Mouse (Mus musculus): ENCODE measurements around the gene Ube2g1. TPM values are rescaled to one million over a fixed set of nuclear protein-coding genes. Genes with fewer than 3 reads are reported as not detected.
A peak's percentile ranks its signal among the peaks of the same experiment; 100 is the strongest.
"Not testable (repeated sequence)": the region's sequence is repeated elsewhere in the genome, so short reads cannot be mapped to it uniquely, and the experiment has no call there.

Ube2g1 gene
- polyA plus RNA-seq, 1 experiment: 13.3 TPM

DNA sequence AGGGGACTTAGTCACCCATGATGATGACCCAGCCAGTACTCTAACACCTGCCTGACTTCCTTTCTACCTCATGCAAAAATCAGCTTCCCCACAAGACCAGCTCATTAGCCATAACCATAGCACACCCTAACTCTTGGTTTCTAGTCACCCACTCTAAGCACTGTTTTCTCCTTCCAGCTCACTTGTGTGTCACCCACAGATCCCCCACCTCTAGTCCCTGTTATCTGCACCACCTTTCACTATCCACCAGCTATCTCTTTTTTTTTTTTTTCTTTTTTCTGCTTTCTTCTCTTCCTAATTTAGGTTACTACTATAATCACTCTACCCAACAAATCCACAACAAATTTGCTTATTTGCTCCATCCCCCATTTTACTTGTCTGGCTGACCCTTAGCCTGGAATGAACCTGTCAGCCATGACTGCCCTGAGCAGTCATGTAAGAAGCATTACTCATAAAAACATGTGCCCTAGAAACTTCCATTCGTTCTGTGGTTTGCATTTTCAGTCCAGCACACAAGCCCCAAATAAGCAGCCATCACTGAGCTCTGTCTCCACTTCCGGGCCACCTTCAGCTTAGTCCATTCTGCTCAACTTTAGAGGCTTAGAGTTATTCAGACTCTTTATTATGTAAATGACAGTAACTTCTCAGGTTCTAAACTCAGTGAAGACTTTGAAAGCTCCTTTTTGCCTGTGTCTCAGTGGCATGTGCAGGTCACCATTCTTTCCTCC, 11.9 kb upstream of the Ube2g1 start:
- no peak for TF ChIP-seq POLR2A (IDR thresholded peaks at IDR 0.05; ENCODE audit: control insufficient read depth, extremely low read depth, insufficient read depth, low read length, poor library complexity)
- TF ChIP-seq CTCF (IDR thresholded peaks at IDR 0.05; ENCODE audit: borderline replicate concordance, control insufficient read depth, extremely low read depth, insufficient read depth, low read length, poor library complexity): no peak
- no peaks in the 10 kb centered on the region for H3K27me3 ChIP-seq (ENCODE audit: control insufficient read depth, insufficient read depth, low read length)
- WGBS: 79% methylated on average over 2 of the region's 2 CpGs
- H3K36me3 ChIP-seq (ENCODE audit: control insufficient read depth, insufficient read depth, low read length): no peaks in the 10 kb centered on the region
- H3K4me1 ChIP-seq (replicated peaks; ENCODE audit: control insufficient read depth, insufficient read depth, low read length): no peaks in the 10 kb centered on the region
- no peak for DNase-seq
- no peak overlapping the region for H3K4me3 ChIP-seq (ENCODE audit: control insufficient read depth, insufficient read depth, low read length)
- no peak overlapping the region for H3K27ac ChIP-seq (ENCODE audit: control insufficient read depth, insufficient read depth, low read length)

DNA sequence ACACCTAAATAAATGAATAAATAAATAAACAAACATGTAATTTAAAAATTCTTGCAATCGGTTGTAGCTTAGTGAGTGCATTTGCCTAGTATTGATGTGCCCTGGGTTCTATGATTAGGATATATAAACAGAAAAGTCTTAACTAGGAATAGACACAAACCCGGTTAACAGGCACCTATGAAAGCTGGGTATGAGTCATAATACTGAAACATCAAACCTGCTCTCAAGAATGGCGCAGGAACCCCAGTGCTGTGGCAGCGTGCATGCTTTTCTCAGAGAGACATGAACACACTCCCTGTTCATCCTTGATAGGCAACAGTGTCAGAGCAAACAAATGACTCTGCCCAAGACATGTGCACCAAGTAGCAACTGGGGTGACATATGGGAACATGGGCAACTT, 9.3 kb upstream of the Ube2g1 start:
- no peak for DNase-seq
- 95% methylated on average over 4 of the region's 4 CpGs for WGBS

DNA sequence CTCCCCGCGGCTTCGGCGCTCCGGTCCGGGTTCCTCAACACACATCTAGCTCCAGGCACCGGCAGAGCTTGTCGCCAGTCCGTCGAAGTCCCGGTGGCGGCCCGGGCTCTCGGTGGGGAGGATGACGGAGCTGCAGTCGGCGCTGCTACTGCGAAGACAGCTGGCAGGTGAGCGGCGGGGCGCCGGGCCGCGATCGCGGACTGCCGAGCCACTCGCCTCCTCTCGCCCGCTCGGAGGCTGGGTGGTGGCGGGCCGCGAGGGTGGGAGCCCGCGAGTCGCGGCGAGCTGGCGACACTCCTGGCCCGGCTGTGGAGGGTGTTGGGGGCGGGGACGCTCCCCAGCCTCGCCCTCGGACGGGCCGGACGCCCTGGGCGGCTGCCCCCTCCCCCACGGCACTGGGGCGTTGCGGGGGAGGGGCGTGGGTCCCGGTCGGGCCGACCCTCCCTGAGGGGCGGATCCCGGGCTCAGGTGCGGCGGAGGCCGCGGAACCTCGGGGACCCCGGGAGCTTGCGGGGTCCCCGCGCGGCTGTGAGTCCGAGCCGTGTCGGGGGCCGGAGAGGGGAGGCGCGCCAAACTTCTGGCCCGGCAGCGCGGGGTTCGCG, 487 bp downstream of the Ube2g1 start:
- peak; percentile 72 for DNase-seq
- WGBS: under 1% methylated on average over 75 of the region's 79 CpGs

More for the DNA sequence above, 9.3 kb upstream of the Ube2g1 start:
- Histone ChIP-seq H3K4me1 (replicated peaks; ENCODE audit: control insufficient read depth, insufficient read depth, low read length) (no peaks in the 10 kb centered on the region), H3K36me3 (ENCODE audit: control insufficient read depth, insufficient read depth, low read length) (no peaks in the 10 kb centered on the region), H3K27ac (ENCODE audit: control insufficient read depth, insufficient read depth, low read length) (no peak overlapping the region), H3K27me3 (ENCODE audit: control insufficient read depth, insufficient read depth, low read length) (no peaks in the 10 kb centered on the region), H3K4me3 (ENCODE audit: control insufficient read depth, insufficient read depth, low read length) (no peak overlapping the region)
- TF ChIP-seq POLR2A (IDR thresholded peaks at IDR 0.05; ENCODE audit: control insufficient read depth, extremely low read depth, insufficient read depth, low read length, poor library complexity) (no peak), CTCF (IDR thresholded peaks at IDR 0.05; ENCODE audit: borderline replicate concordance, control insufficient read depth, extremely low read depth, insufficient read depth, low read length, poor library complexity) (no peak)

DNA sequence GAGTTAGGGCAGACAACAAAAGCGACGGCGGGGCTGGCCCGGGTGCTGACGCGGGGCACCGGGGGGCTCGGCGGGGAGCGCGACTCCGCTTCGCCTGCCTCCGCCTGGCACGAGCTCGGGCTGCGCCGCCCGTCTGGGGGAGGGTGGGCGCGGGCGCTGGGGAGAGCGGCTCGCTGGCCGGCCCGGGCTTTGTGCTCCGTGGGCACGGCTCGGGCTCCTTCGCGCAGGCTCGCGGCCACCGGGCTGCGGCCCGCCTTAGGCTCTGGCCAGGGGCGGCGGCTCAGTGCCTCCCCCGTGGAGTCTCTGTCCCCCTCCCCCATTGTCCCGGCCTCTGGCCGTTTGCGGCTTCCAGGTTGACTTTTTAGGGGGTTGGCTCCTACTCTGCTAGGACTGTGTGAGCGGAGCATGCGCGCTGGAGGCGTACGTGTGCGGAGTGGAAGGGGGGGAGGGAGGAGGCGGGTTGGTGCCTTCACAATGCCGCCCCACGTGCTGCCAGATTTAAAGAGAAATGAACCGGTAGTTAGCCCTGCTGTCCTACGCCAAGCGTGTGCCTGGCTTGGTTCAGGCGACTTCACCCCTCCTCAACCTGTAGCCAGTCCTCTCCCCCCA, 1.1 kb downstream of the Ube2g1 start:
- 1% methylated on average over 55 of the region's 55 CpGs for WGBS
- H3K36me3 ChIP-seq (ENCODE audit: control insufficient read depth, insufficient read depth, low read length): no peaks in the 10 kb centered on the region
- no peaks in the 10 kb centered on the region for H3K27me3 ChIP-seq (ENCODE audit: control insufficient read depth, insufficient read depth, low read length)
- H3K27ac ChIP-seq (ENCODE audit: control insufficient read depth, insufficient read depth, low read length): peak overlapping the region; percentile 61
- TF ChIP-seq POLR2A (IDR thresholded peaks at IDR 0.05; ENCODE audit: control insufficient read depth, extremely low read depth, insufficient read depth, low read length, poor library complexity) (peak; percentile 69; the same call in 1 of the 2 replicates), CTCF (IDR thresholded peaks at IDR 0.05; ENCODE audit: borderline replicate concordance, control insufficient read depth, extremely low read depth, insufficient read depth, low read length, poor library complexity) (no peak)
- peak overlapping the region; percentile 82 for H3K4me3 ChIP-seq (ENCODE audit: control insufficient read depth, insufficient read depth, low read length)
- peak; percentile 89 for DNase-seq
- no peaks in the 10 kb centered on the region for H3K4me1 ChIP-seq (replicated peaks; ENCODE audit: control insufficient read depth, insufficient read depth, low read length)

More for the DNA sequence above, 487 bp downstream of the Ube2g1 start:
- no peaks in the 10 kb centered on the region for H3K4me1 ChIP-seq (replicated peaks; ENCODE audit: control insufficient read depth, insufficient read depth, low read length)
- H3K27ac ChIP-seq (ENCODE audit: control insufficient read depth, insufficient read depth, low read length): peak overlapping the region; percentile 61
- TF ChIP-seq POLR2A (IDR thresholded peaks at IDR 0.05; ENCODE audit: control insufficient read depth, extremely low read depth, insufficient read depth, low read length, poor library complexity) (no peak), CTCF (IDR thresholded peaks at IDR 0.05; ENCODE audit: borderline replicate concordance, control insufficient read depth, extremely low read depth, insufficient read depth, low read length, poor library complexity) (no peak)
- H3K4me3 ChIP-seq (ENCODE audit: control insufficient read depth, insufficient read depth, low read length): peak overlapping the region; percentile 82
- H3K27me3 ChIP-seq (ENCODE audit: control insufficient read depth, insufficient read depth, low read length): no peaks in the 10 kb centered on the region
- no peaks in the 10 kb centered on the region for H3K36me3 ChIP-seq (ENCODE audit: control insufficient read depth, insufficient read depth, low read length)

DNA sequence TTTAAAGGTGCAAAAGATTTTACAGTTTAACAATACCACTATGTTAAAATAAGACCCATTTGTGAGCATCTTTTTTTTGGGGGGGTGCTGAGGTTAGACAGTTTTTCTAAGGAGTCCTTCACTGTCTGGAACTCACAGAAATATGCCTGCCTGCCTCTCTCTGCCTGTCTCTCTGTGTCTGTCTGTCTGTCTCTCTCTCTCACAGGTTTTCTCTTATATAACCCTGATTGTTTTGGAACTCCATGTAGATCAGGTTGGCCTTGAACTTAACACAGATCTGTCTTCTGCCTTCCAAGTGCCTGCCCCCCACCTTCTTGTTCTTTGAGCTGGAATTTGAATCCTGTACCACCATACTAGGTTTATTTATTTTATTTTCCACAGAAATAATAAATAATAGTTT, 2.2 kb downstream of the Ube2g1 start:
- no peak for DNase-seq
- Histone ChIP-seq H3K27me3 (ENCODE audit: control insufficient read depth, insufficient read depth, low read length) (no peaks in the 10 kb centered on the region), H3K4me3 (ENCODE audit: control insufficient read depth, insufficient read depth, low read length) (no peak overlapping the region), H3K27ac (ENCODE audit: control insufficient read depth, insufficient read depth, low read length) (no peak overlapping the region), H3K36me3 (ENCODE audit: control insufficient read depth, insufficient read depth, low read length) (no peaks in the 10 kb centered on the region), H3K4me1 (replicated peaks; ENCODE audit: control insufficient read depth, insufficient read depth, low read length) (no peaks in the 10 kb centered on the region)
- TF ChIP-seq POLR2A (IDR thresholded peaks at IDR 0.05; ENCODE audit: control insufficient read depth, extremely low read depth, insufficient read depth, low read length, poor library complexity) (no peak), CTCF (IDR thresholded peaks at IDR 0.05; ENCODE audit: borderline replicate concordance, control insufficient read depth, extremely low read depth, insufficient read depth, low read length, poor library complexity) (no peak)

DNA sequence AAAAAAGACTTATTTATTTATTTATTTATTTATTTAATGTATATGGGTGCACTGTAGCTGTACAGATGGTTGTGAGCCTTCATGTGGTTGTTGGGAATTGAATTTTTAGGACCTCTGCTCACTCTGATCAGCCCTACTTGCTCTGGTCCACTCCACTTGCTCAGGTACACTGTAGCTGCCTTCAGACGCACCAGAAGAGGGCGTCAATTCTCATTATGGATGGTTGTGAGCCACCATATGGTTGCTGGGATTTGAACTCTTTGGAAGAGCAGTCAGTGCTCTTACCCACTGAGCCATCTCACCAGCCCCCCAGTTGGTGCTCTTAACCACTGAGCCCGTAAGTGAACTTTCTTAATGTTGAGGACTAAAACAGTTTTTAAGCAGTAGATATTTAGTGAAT, 7.3 kb downstream of the Ube2g1 start:
- H3K4me3 ChIP-seq (ENCODE audit: control insufficient read depth, insufficient read depth, low read length); DNase-seq; H3K27me3 ChIP-seq (ENCODE audit: control insufficient read depth, insufficient read depth, low read length); H3K27ac ChIP-seq (ENCODE audit: control insufficient read depth, insufficient read depth, low read length); H3K36me3 ChIP-seq (ENCODE audit: control insufficient read depth, insufficient read depth, low read length); H3K4me1 ChIP-seq (replicated peaks; ENCODE audit: control insufficient read depth, insufficient read depth, low read length): not testable (repeated sequence)
- 94% methylated on average over 3 of the region's 3 CpGs for WGBS
